Mouse (Mus musculus): ENCODE data around the gene Igf1r. TPM values are rescaled to one million over a fixed set of nuclear protein-coding genes. Genes with fewer than 3 reads are reported as not detected.

The Igf1r gene
- total and polyA plus RNA-seq, 2 experiments from 2014 or later = 12.1 to 40.3 TPM

DNA sequence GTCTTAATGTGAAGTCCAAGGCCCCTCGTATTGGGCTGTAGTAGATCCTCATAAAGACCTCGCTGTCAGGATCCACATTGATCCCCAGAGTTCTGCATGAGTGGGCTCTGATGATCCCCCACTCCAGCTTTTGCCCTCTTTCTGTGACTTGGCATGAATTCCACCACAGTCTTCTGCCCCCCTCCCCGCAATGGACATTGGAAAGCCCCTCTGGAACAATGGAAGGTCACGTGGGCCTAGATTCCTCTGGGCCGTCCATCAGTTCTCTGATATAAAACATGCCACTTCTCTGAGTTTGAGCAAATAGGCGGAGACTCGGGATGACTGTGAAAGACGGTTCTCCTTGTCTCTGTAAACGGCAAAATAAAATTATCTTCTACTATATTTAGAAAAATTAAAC, 8.1 kb downstream of the Igf1r start:
- no peaks in the 10 kb centered on the region for H3K36me3 ChIP-seq (ENCODE audit: insufficient read depth, low read length)
- no peak overlapping the region for H3K27ac ChIP-seq (ENCODE audit: low read depth, low read length)
- no peak overlapping the region for H3K9ac ChIP-seq (replicated peaks; ENCODE audit: low read length, poor library complexity, severe bottlenecking)
- H3K27me3 ChIP-seq (ENCODE audit: insufficient read depth, low read length) = no peaks in the 10 kb centered on the region
- no peak overlapping the region for H3K4me3 ChIP-seq (ENCODE audit: low read depth, low read length)
- WGBS = 54% methylated on average over 9 of the region's 9 CpGs
- DNase-seq (ENCODE audit: low spot score) = no peak
- no peak overlapping the region for H3K4me2 ChIP-seq (ENCODE audit: low read depth, low read length, poor library complexity, severe bottlenecking)
- no peak for TF ChIP-seq CTCF (IDR thresholded peaks at IDR 0.05)
- H3K4me1 ChIP-seq (ENCODE audit: insufficient read depth, low read length) = peaks cover under 1% of the 10 kb centered on the region
- no peaks in the 10 kb centered on the region for H3K9me3 ChIP-seq (ENCODE audit: low read length)
- no peak for ATAC-seq (ENCODE audit: low FRiP score)

- TF ChIP-seq CTCF (IDR thresholded peaks at IDR 0.05) = peak; percentile 94
- WGBS = 15% methylated on average over 14 of the region's 14 CpGs
- peak; percentile 76 for ATAC-seq (ENCODE audit: low FRiP score)
- no peak overlapping the region for H3K9ac ChIP-seq (replicated peaks; ENCODE audit: low read length, poor library complexity, severe bottlenecking)
- H3K4me1 ChIP-seq (ENCODE audit: insufficient read depth, low read length) = no peaks in the 10 kb centered on the region; the same call in 1 of the 2 replicates
- no peaks in the 10 kb centered on the region for H3K27me3 ChIP-seq (ENCODE audit: insufficient read depth, low read length)
- no peaks in the 10 kb centered on the region for H3K36me3 ChIP-seq (ENCODE audit: insufficient read depth, low read length)
- no peak overlapping the region for H3K27ac ChIP-seq (ENCODE audit: low read depth, low read length)
- no peak overlapping the region for H3K4me3 ChIP-seq (ENCODE audit: low read depth, low read length)
- H3K9me3 ChIP-seq (ENCODE audit: low read length) = no peaks in the 10 kb centered on the region
- DNase-seq (ENCODE audit: low spot score) = peak; percentile 79
- no peak overlapping the region for H3K4me2 ChIP-seq (ENCODE audit: low read depth, low read length, poor library complexity, severe bottlenecking)
These were observed 9.1 kb downstream of the Igf1r start for GRCm38 (mm10) chr7:67961567-67962267.

DNA sequence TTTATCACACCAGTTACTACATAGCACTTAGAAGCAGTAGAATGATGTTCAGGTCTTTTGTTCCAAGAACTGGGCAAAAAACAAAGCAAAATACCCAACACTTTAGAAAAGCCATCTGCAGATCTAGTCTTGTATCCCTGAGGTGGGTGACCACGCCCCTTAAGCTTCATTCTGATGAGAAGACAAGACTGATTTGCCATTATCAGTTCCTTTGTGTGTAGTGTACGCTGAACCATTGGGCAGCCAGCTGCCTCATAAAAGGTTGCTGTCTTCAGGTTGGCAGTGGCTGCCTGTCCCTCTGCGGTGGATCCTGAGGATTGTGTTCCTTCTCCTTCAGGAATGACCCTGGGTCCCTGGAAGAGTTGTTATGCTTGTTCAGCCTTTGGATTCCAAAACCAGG, 11.1 kb downstream of the Igf1r start:
- no peaks in the 10 kb centered on the region for H3K27me3 ChIP-seq (ENCODE audit: insufficient read depth, low read length)
- no peak overlapping the region for H3K27ac ChIP-seq (ENCODE audit: low read depth, low read length)
- TF ChIP-seq CTCF (IDR thresholded peaks at IDR 0.05) = no peak
- WGBS = 93% methylated on average over 3 of the region's 3 CpGs
- no peak overlapping the region for H3K4me3 ChIP-seq (ENCODE audit: low read depth, low read length)
- no peaks in the 10 kb centered on the region; the same call in 1 of the 2 replicates for H3K4me1 ChIP-seq (ENCODE audit: insufficient read depth, low read length)
- ATAC-seq (ENCODE audit: low FRiP score) (no peak), DNase-seq (ENCODE audit: low spot score) (no peak)
- no peak overlapping the region for H3K4me2 ChIP-seq (ENCODE audit: low read depth, low read length, poor library complexity, severe bottlenecking)
- H3K36me3 ChIP-seq (ENCODE audit: insufficient read depth, low read length) = no peaks in the 10 kb centered on the region
- H3K9me3 ChIP-seq (ENCODE audit: low read length) = no peaks in the 10 kb centered on the region
- H3K9ac ChIP-seq (replicated peaks; ENCODE audit: low read length, poor library complexity, severe bottlenecking) = no peak overlapping the region

DNA sequence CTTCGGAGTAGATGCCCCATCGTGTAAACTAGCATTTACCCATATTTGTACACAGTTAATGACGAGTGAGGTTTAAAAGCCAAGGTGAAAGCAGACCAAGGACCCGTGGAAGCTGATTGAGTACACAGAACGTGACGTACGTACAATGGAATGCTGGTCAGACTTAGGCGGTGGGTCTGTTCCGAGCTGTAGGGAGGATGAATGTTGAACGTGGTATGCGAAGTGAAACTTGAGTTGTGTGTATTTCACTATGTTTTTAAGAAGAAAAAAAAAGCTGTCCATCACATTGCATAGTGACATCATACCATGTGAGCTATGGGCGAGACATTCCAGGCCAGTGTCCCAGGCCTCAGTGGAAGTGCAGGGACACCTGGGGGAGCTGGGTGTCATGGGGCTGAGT, 15.8 kb downstream of the Igf1r start:
- no peaks in the 10 kb centered on the region for H3K27me3 ChIP-seq (ENCODE audit: insufficient read depth, low read length)
- H3K9me3 ChIP-seq (ENCODE audit: low read length) = no peaks in the 10 kb centered on the region
- DNase-seq (ENCODE audit: low spot score) (no peak), ATAC-seq (ENCODE audit: low FRiP score) (no peak)
- H3K4me2 ChIP-seq (ENCODE audit: low read depth, low read length, poor library complexity, severe bottlenecking) = no peak overlapping the region
- no peak for TF ChIP-seq CTCF (IDR thresholded peaks at IDR 0.05)
- H3K4me3 ChIP-seq (ENCODE audit: low read depth, low read length) = no peak overlapping the region
- no peak overlapping the region for H3K27ac ChIP-seq (ENCODE audit: low read depth, low read length)
- 88% methylated on average over 12 of the region's 12 CpGs for WGBS
- H3K36me3 ChIP-seq (ENCODE audit: insufficient read depth, low read length) = no peaks in the 10 kb centered on the region
- no peak overlapping the region for H3K9ac ChIP-seq (replicated peaks; ENCODE audit: low read length, poor library complexity, severe bottlenecking)
- peaks cover 7% of the 10 kb centered on the region; the same call in 1 of the 2 replicates for H3K4me1 ChIP-seq (ENCODE audit: insufficient read depth, low read length)

DNA sequence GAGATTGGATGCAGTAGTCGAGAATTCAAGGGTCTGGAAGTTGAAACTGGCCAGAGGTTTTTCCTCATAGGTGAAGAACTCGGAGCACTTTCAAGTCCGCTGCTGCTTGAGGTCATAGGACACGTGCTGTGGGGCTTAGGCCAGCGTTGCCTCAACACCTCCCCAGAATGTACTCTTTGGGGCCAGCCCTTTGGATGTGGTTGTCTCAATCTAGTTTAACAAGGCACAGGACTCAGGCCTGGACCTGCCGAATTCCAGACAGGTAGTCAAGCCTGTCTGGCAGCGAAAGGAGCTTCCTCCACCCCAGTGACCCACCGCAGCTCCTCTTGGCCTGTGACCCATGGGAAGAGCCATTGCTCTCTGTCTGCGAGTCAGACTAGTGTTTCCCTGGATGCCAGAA, 16.4 kb downstream of the Igf1r start:
- Histone ChIP-seq H3K9ac (replicated peaks; ENCODE audit: low read length, poor library complexity, severe bottlenecking) (no peak overlapping the region), H3K27me3 (ENCODE audit: insufficient read depth, low read length) (no peaks in the 10 kb centered on the region), H3K9me3 (ENCODE audit: low read length) (no peaks in the 10 kb centered on the region), H3K36me3 (ENCODE audit: insufficient read depth, low read length) (no peaks in the 10 kb centered on the region), H3K27ac (ENCODE audit: low read depth, low read length) (no peak overlapping the region), H3K4me3 (ENCODE audit: low read depth, low read length) (no peak overlapping the region), H3K4me1 (ENCODE audit: insufficient read depth, low read length) (peaks cover 7% of the 10 kb centered on the region; the same call in 1 of the 2 replicates), H3K4me2 (ENCODE audit: low read depth, low read length, poor library complexity, severe bottlenecking) (no peak overlapping the region)
- DNase-seq (ENCODE audit: low spot score) = no peak
- no peak for TF ChIP-seq CTCF (IDR thresholded peaks at IDR 0.05)
- no peak for ATAC-seq (ENCODE audit: low FRiP score)
- 84% methylated on average over 9 of the region's 9 CpGs for WGBS

- no peaks in the 10 kb centered on the region for H3K27me3 ChIP-seq (ENCODE audit: insufficient read depth, low read length)
- DNase-seq (ENCODE audit: low spot score) = no peak
- peaks cover 7% of the 10 kb centered on the region; the same call in 1 of the 2 replicates for H3K4me1 ChIP-seq (ENCODE audit: insufficient read depth, low read length)
- no peak for TF ChIP-seq CTCF (IDR thresholded peaks at IDR 0.05)
- H3K27ac ChIP-seq (ENCODE audit: low read depth, low read length) = 0 out of 2 replicates have a peak overlapping the region, but pooled peaks have one; percentile 18
- no peak overlapping the region for H3K4me3 ChIP-seq (ENCODE audit: low read depth, low read length)
- no peak for ATAC-seq (ENCODE audit: low FRiP score)
- H3K9me3 ChIP-seq (ENCODE audit: low read length) = no peaks in the 10 kb centered on the region
- WGBS = 26% methylated on average over 15 of the region's 15 CpGs
- H3K9ac ChIP-seq (replicated peaks; ENCODE audit: low read length, poor library complexity, severe bottlenecking) = no peak overlapping the region
- no peaks in the 10 kb centered on the region for H3K36me3 ChIP-seq (ENCODE audit: insufficient read depth, low read length)
- no peak overlapping the region for H3K4me2 ChIP-seq (ENCODE audit: low read depth, low read length, poor library complexity, severe bottlenecking)
These were observed 20.8 kb downstream of the Igf1r start for GRCm38 (mm10) chr7:67973180-67974014.
